In genomic region chr7:143459332-143460211, GRCm38 (mm10) we compare ENCODE assay signal across 8 mouse cellular contexts. TPM values are rescaled to one million over a fixed set of nuclear protein-coding genes. Genes with fewer than 3 reads are reported as not detected.
DNase-seq lines count a peak whose midpoint lies in the region; ATAC-seq lines count a peak whose summit lies in the region.

No protein-coding gene starts in this region.

- DNase-seq in cerebellum, postnatal 10 days: peak; percentile 33 to 38
- no peak for DNase-seq in cerebellum, postnatal 14 days
- peak; percentile 63 to 76 for DNase-seq in adrenal gland, postnatal 36 days
- peak; percentile 98 for DNase-seq in heart, adult 11 months
- peak; percentile 44 for DNase-seq in lung, postnatal 36 days
- no peak for DNase-seq in cerebellum, adult 9-11 months
- no peak for DNase-seq in ovary, adult 18-20 months (ENCODE audit: low spot score)

- no peaks in the 10 kb centered on the region for H3K27me3 ChIP-seq in intestine, embryonic 16.5 days (replicated peaks; ENCODE audit: control insufficient read depth, insufficient read depth, low read length)

- 27% methylated on average over 100 of the region's 100 CpGs for WGBS in intestine, embryonic 16.5 days

- peak overlapping the region; percentile 77 for H3K27ac ChIP-seq in intestine, embryonic 16.5 days (ENCODE audit: low read length)

- ATAC-seq in intestine, embryonic 16.5 days: peak; percentile 17; the same call in 1 of the 2 replicates

- H3K4me2 ChIP-seq in intestine, embryonic 16.5 days (ENCODE audit: low read depth, low read length): peak overlapping the region; percentile 68

- peaks cover 24% of the 10 kb centered on the region for H3K9me3 ChIP-seq in intestine, embryonic 16.5 days (ENCODE audit: control insufficient read depth, low read length)

- no peaks in the 10 kb centered on the region for H3K36me3 ChIP-seq in intestine, embryonic 16.5 days (ENCODE audit: control insufficient read depth, insufficient read depth, low read length)

- peaks cover 10% of the 10 kb centered on the region for H3K4me1 ChIP-seq in intestine, embryonic 16.5 days (ENCODE audit: control insufficient read depth, insufficient read depth, low read length)

- peak overlapping the region; percentile 70 for H3K9ac ChIP-seq in intestine, embryonic 16.5 days (ENCODE audit: low read depth, low read length)

- H3K4me3 ChIP-seq in intestine, embryonic 16.5 days (ENCODE audit: low read length): peak overlapping the region; percentile 63

RNA-seq across cellular contexts. Expression of gene Cdkn1c, which starts 1.3 kb away (rescaled TPM):
- total RNA-seq in adrenal gland, postnatal 36 days (2021): 100 to 1,000 TPM; 242 to 645 TPM
- 522 and 653 TPM in 2 replicates for polyA plus RNA-seq in intestine, embryonic 16.5 days (2015; fragmentation: Nextera tagmentation; extraction: Ambion mirVana)

RNA-seq across cellular contexts. Expression of gene Slc22a18, which starts 14.0 kb away (rescaled TPM):
- total RNA-seq in adrenal gland, postnatal 36 days (2021): 1 to 10 TPM; 1.4 to 1.5 TPM
- 18.2 and 22.7 TPM in 2 replicates for polyA plus RNA-seq in intestine, embryonic 16.5 days (2015; fragmentation: Nextera tagmentation; extraction: Ambion mirVana)

RNA-seq across cellular contexts. Expression of gene Phlda2, which starts 43.4 kb away (rescaled TPM):
- total RNA-seq in adrenal gland, postnatal 36 days (2021): 1 to 10 TPM in 1 of 2 experiments, under 1 TPM in 1; 0.43 to 2.6 TPM
- 11.7 and 16.1 TPM in 2 replicates for polyA plus RNA-seq in intestine, embryonic 16.5 days (2015; fragmentation: Nextera tagmentation; extraction: Ambion mirVana)

Comparison
In these comparisons a context has a peak if more than half of its experiments do, and no peak if none do; other contexts are left out.
1. DNase-seq: peak in cerebellum, postnatal 10 days (2 of 2), adrenal gland, postnatal 36 days (2 of 2), heart, adult 11 months (single experiment) and lung, postnatal 36 days (single experiment); none in cerebellum, postnatal 14 days (0 of 2), cerebellum, adult 9-11 months (single experiment) and ovary, adult 18-20 months (single experiment).